Mouse (Mus musculus) ES-Bruce4 (cell line): ENCODE data around the gene Wdr47.

Source experiments
- CTCF ChIP-seq: IDR thresholded peaks from one replicate; pipeline ENCODE4 v1.8.1; 2011; ENCODE audit warnings: low read depth, low read length
- EP300 ChIP-seq: IDR thresholded peaks from 2 replicates; pipeline ENCODE4 v1.6.1; 2011; ENCODE audit warnings: low read depth, low read length; ENCODE audit not compliant: insufficient read depth
- POLR2A ChIP-seq: IDR thresholded peaks from one replicate; pipeline ENCODE4 v1.8.1; 2011; ENCODE audit warnings: low read length; ENCODE audit not compliant: insufficient read depth

- no peak for TF ChIP-seq POLR2A
- TF ChIP-seq EP300, result no peak
- peak; percentile 37 for TF ChIP-seq CTCF
Measured at GRCm38 (mm10) chr3:108563309-108563708, 27.8 kb upstream of the Wdr47 start.
